In the genomic region with DNA sequence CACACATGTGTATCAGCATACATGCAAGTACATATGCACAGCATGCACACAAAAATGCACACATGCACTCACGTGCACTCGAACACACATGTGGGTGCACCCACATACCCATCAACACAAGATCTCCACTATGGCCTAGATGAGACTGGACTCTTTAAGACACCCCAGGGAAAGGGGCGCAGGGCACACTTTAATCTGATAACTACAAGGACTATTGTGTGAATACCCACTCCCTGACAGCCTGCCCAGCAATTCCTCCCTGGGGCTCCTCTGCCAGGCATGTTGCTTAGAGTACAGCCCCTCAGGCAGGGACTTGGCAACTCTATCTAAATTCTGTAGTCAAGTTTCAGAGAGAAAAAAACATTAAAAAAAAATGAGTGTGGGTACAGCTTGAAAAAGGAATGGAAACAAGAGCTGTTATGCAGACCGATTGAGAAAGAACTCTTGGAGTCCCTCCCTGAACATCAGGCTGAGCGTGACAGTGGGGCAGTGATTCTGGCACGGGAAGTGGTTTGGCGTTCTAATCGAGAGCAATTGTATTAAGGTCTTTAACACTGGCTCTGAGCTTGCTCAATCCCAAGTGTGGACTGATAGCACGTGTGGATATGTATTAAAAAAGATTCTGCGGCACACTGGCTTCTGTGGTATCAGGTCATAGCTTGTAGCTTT, we compare ENCODE assay signal across 12 mouse cellular contexts.
DNase-seq lines count a peak whose midpoint lies in the region; ATAC-seq and TF ChIP-seq lines count a peak whose summit lies in the region.
"Had no signal": no experiment of that assay in that cellular context is flagged by ENCODE, and none has a peak within 500 bp of the region (broad histone marks: within the 10 kb centered on the region; RNA-seq: fewer than 3 reads in every experiment).

No protein-coding gene starts in this region.

- peaks cover 20% of the 10 kb centered on the region for H3K36me3 ChIP-seq in forebrain, embryonic 13.5 days (ENCODE audit: poor library complexity, severe bottlenecking)
- H3K36me3 ChIP-seq in forebrain, embryonic 12.5 days (replicated peaks) = peaks cover 16% of the 10 kb centered on the region
- H3K36me3 ChIP-seq in lung, embryonic 16.5 days (ENCODE audit: control insufficient read depth, insufficient read depth, low read length) = no peaks in the 10 kb centered on the region
- no peaks in the 10 kb centered on the region for H3K36me3 ChIP-seq in myocyte (ENCODE audit: control insufficient read depth, insufficient read depth)

- no peak for DNase-seq in lung, postnatal 4 days
- no peak for DNase-seq in cerebellum, adult 18-20 months
- DNase-seq in adrenal gland, postnatal 14 days = no peak
- DNase-seq: cerebellum, adult 11 months; heart, postnatal 4 days; right cerebral cortex, adult 18-20 months had no signal

- no peaks in the 10 kb centered on the region for H3K79me2 ChIP-seq in myocyte (ENCODE audit: control insufficient read depth, insufficient read depth)

- H3K27ac ChIP-seq in forebrain, embryonic 13.5 days = no peak overlapping the region
- H3K27ac ChIP-seq in forebrain, embryonic 12.5 days = no peak overlapping the region
- H3K27ac ChIP-seq in lung, embryonic 16.5 days (ENCODE audit: low read length) = no peak overlapping the region
- H3K27ac ChIP-seq: kidney, postnatal 0 days had no signal

- no peaks in the 10 kb centered on the region for H3K4me1 ChIP-seq in forebrain, embryonic 13.5 days
- no peaks in the 10 kb centered on the region for H3K4me1 ChIP-seq in forebrain, embryonic 12.5 days
- no peaks in the 10 kb centered on the region for H3K4me1 ChIP-seq in lung, embryonic 16.5 days (replicated peaks; ENCODE audit: control insufficient read depth, insufficient read depth, low read length)

- no peak overlapping the region for H3K4me3 ChIP-seq in forebrain, embryonic 13.5 days
- no peak overlapping the region for H3K4me3 ChIP-seq in forebrain, embryonic 12.5 days (replicated peaks)
- H3K4me3 ChIP-seq in lung, embryonic 16.5 days (ENCODE audit: low read length) = no peak overlapping the region
- no peak overlapping the region for H3K4me3 ChIP-seq in myocyte

- no peaks in the 10 kb centered on the region for H3K9me3 ChIP-seq in forebrain, embryonic 13.5 days (replicated peaks)
- no peaks in the 10 kb centered on the region for H3K9me3 ChIP-seq in forebrain, embryonic 12.5 days
- H3K9me3 ChIP-seq in lung, embryonic 16.5 days (ENCODE audit: control insufficient read depth, low read length) = no peaks in the 10 kb centered on the region

- no peak overlapping the region for H3K4me2 ChIP-seq in forebrain, embryonic 13.5 days
- no peak overlapping the region for H3K4me2 ChIP-seq in forebrain, embryonic 12.5 days
- no peak overlapping the region for H3K4me2 ChIP-seq in lung, embryonic 16.5 days (ENCODE audit: low read depth, low read length)
- H3K4me2 ChIP-seq in myocyte (ENCODE audit: low read depth) = peak overlapping the region; percentile 5

- no peak overlapping the region for H3ac ChIP-seq in myocyte (ENCODE audit: control insufficient read depth, insufficient read length)

- ATAC-seq in forebrain, embryonic 13.5 days = peak; percentile 23; the same call in 1 of the 2 replicates
- no peak; the same call in 1 of the 2 replicates for ATAC-seq in forebrain, embryonic 12.5 days (ENCODE audit: low FRiP score)
- ATAC-seq in lung, embryonic 16.5 days (ENCODE audit: low read depth) = peak; percentile 66; the same call in 1 of the 2 replicates
- peak; percentile 67 for ATAC-seq in granulocyte monocyte progenitor cell, adult 5-6 weeks (replicated peaks; ENCODE audit: poor library complexity, severe bottlenecking)

- H3K27me3 ChIP-seq in forebrain, embryonic 13.5 days = no peaks in the 10 kb centered on the region
- H3K27me3 ChIP-seq in forebrain, embryonic 12.5 days = no peaks in the 10 kb centered on the region
- H3K27me3 ChIP-seq in lung, embryonic 16.5 days (ENCODE audit: control insufficient read depth, insufficient read depth, low read depth, low read length) = no peaks in the 10 kb centered on the region
- no peaks in the 10 kb centered on the region for H3K27me3 ChIP-seq in myocyte (ENCODE audit: control insufficient read depth, insufficient read depth, insufficient read length)

- TF ChIP-seq POLR2A in myocyte (IDR thresholded peaks at IDR 0.05; ENCODE audit: insufficient read length, low read depth) = no peak

- H3K9ac ChIP-seq in forebrain, embryonic 13.5 days = no peak overlapping the region
- H3K9ac ChIP-seq in forebrain, embryonic 12.5 days = no peak overlapping the region
- no peak overlapping the region for H3K9ac ChIP-seq in lung, embryonic 16.5 days (ENCODE audit: low read length)

- WGBS in forebrain, embryonic 13.5 days = 83% methylated on average over 10 of the region's 10 CpGs
- 88% methylated on average over 10 of the region's 10 CpGs for WGBS in forebrain, embryonic 12.5 days
- WGBS in lung, embryonic 16.5 days = 69% methylated on average over 10 of the region's 10 CpGs

TF ChIP-seq in myocyte, 11 proteins besides CTCF, POLR2A, EP300 and RAD21:
- TF ChIP-seq MYOD1 (IDR thresholded peaks at IDR 0.05; ENCODE audit: control insufficient read depth in 1 of 3, insufficient read length in 2 of 3, low read depth in 2 of 3) (no peak), MYOG (IDR thresholded peaks at IDR 0.05; ENCODE audit: control insufficient read depth in 1 of 3, insufficient read depth in 1 of 3, insufficient read length in 2 of 3, low read depth in 2 of 3) (no peak), USF1 (IDR thresholded peaks at IDR 0.05; ENCODE audit: low read depth) (no peak), SRF (IDR thresholded peaks at IDR 0.05; ENCODE audit: control insufficient read depth, insufficient read length, low read depth) (no peak), TCF12 (IDR thresholded peaks at IDR 0.05; ENCODE audit: insufficient read depth, poor library complexity, severe bottlenecking) (no peak), POLR2AphosphoS2 (IDR thresholded peaks at IDR 0.05; ENCODE audit: insufficient read length, low read depth) (peak; percentile 42), TCF3 (IDR thresholded peaks at IDR 0.05; ENCODE audit: insufficient read length, low read depth) (no peak)
TF ChIP-seq in myocyte: peak in this region for 1.
